Mouse (Mus musculus) stomach, embryonic 16.5 days (tissue): ENCODE results near the gene Pip5k1a. TPM values are rescaled to one million over a fixed set of nuclear protein-coding genes. Genes with fewer than 3 reads are reported as not detected.
"Not testable (repeated sequence)": the region's sequence is repeated elsewhere in the genome, so short reads cannot be mapped to it uniquely, and the experiment has no call there.

Experiments
- ATAC-seq: fragments of 200-750 bp; cut with Nextera tagmentation; 2 replicates; pipeline ENCODE4 v1.8.0; 2017; ENCODE audit warnings: moderate number of reproducible peaks, moderate TSS enrichment; ENCODE audit not compliant: insufficient read depth, low FRiP score
- H3K27ac ChIP-seq: fragments of 300-500 bp; sonication (generic); 2 replicates; pipeline ENCODE4 v1.5.1; 2014; ENCODE audit warnings: low read length
- H3K27me3 ChIP-seq: fragments of 300-500 bp; sonication (generic); 2 replicates; pipeline ENCODE4 v1.6.1; 2014; ENCODE audit warnings: low read length, control low read depth, mixed read lengths; ENCODE audit not compliant: control insufficient read depth, insufficient read depth
- H3K36me3 ChIP-seq: fragments of 300-500 bp; sonication (generic); 2 replicates; pipeline ENCODE4 v1.6.1; 2014; ENCODE audit warnings: low read length; ENCODE audit not compliant: control insufficient read depth, insufficient read depth
- H3K4me1 ChIP-seq: fragments of 300-500 bp; sonication (generic); 2 replicates; pipeline ENCODE4 v1.6.1; 2014; ENCODE audit warnings: low read length, control low read depth, mixed read lengths; ENCODE audit not compliant: control insufficient read depth, insufficient read depth
- H3K4me2 ChIP-seq: fragments of 300-500 bp; sonication (generic); 2 replicates; pipeline ENCODE4 v1.6.1; 2014; ENCODE audit warnings: low read depth, low read length, mixed read lengths
- H3K4me3 ChIP-seq: fragments of 300-500 bp; sonication (generic); replicated peaks from 2 replicates; pipeline ENCODE4 v1.5.1; 2014; ENCODE audit warnings: mild to moderate bottlenecking, low read length
- H3K9ac ChIP-seq: fragments of 300-500 bp; sonication (generic); 2 replicates; pipeline ENCODE4 v1.6.1; 2014; ENCODE audit warnings: low read length
- H3K9me3 ChIP-seq: fragments of 300-500 bp; sonication (generic); replicated peaks from 2 replicates; pipeline ENCODE4 v1.6.1; 2016; ENCODE audit warnings: low read length, control low read depth; ENCODE audit not compliant: control insufficient read depth
- WGBS: fragments of 180-500 bp; shearing (Covaris S2); extraction: QIAGEN DNeasy Blood & Tissue Kit; methylation state at CpG from one replicate; pipeline ENCODE4 v1.1.7; 2014; 5-methylcytosine and 5-hydroxymethylcytosine counted together
- polyA plus RNA-seq: library from polyadenylated mRNA; unstranded; fragments of >200 nt; fragmentation: Nextera tagmentation; extraction: Ambion mirVana; gene quantifications from 2 replicates; pipeline ENCODE4 v1.2.1, GENCODE M21; 2015

The Pip5k1a gene
- polyA plus RNA-seq, 1 experiment from 2014 or later, result 19.0 TPM

DNA sequence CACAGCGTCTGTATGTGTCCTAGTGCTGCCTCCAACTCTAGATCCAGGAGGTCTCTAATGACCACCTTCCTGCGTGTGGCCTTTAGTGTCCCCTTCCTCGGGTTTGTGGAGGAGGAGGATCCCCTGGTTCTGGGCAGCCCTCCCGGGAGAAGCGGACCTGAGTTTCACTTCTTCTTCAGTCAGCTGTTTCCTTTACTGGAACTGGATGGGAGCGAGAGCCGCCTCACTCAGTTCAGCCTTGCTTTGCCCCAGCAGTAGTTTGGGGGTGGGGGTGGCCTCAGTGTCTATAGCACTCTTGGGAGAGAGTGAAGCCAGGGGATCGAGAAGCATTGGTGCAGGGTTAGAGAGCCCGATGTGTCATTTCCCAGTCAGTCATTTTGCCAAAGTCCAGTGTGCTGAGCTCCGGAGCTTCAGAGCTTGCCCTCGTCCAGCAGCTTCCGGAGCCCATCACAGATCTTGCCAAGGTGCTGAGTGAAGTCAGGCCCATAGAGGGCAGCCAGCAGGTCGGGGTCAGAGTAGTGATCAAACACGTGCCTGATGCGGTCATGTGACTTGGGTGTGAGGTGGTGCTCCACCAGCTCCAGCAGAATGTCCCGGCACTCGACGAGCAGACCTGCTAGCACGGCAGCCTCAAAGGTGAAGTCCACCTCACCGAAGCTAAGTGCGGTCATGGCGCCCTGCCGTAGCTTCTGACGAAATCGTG lies 33.0 kb upstream of the Pip5k1a start:
- Histone ChIP-seq H3K27ac (no peak overlapping the region), H3K4me1 (peaks cover 6% of the 10 kb centered on the region; the same call in 1 of the 2 replicates), H3K36me3 (0 out of 2 replicates have a peak, but pooled peaks cover 6% of the 10 kb centered on the region), H3K4me3 (no peak overlapping the region), H3K9me3 (no peaks in the 10 kb centered on the region), H3K9ac (no peak overlapping the region), H3K4me2 (no peak overlapping the region), H3K27me3 (no peaks in the 10 kb centered on the region)
- 65% methylated on average over 25 of the region's 25 CpGs for WGBS
- ATAC-seq, result no peak

DNA sequence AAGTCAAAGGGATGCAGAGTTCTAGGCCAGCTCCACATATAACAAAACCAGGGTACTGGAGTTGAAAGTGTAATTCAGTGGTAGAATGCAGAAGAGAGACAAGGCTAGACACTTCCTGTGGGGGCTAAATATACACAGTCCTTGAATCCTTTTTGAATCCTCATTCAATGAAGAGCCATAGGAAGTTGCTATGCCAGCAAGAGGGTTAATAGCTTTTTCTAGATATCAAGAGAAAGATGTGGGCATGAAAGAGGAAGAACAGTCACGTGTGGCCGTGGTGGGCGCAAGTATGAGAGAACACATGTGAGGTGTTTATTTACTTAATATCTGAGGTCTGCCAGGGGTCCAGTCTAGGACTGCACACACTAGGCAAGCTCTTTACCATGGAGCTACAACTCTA lies 29.6 kb upstream of the Pip5k1a start:
- 84% methylated on average over 3 of the region's 3 CpGs for WGBS
- peaks cover 12% of the 10 kb centered on the region for H3K4me1 ChIP-seq

DNA sequence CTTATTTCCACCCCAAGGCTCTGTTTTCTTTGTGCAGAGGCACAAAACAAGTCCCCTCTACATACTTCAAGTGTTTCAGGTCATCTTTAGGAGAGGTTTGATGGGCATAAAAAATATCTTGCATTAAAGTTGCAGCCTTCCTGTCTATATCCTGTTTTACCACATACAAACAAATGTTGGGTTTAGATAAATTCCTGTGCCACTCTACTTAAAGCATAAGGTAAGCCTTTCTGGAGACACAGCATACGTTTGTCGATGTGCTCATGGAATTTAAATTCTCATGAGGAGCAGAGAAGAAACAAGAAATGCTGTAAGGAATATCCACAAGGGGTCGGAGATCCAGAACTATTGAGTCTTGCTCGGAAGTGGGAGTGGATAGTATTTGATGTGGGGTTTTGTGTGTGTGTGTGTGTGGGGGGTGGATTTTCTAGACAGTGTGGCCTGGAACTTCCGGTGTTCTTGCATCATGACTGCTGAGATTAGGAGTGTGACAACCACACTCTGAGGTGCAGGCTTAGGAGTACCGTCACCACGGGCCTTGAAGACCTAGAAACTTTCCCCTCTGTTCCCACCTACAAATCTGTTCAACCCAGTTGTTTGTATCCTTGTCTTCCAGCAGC lies 28.8 kb upstream of the Pip5k1a start:
- 0 out of 2 replicates have a peak, but pooled peaks cover 6% of the 10 kb centered on the region for H3K36me3 ChIP-seq
- H3K9ac ChIP-seq, result peak overlapping the region; percentile 39; the same call in 1 of the 2 replicates
- WGBS, result 74% methylated on average over 7 of the region's 7 CpGs
- ATAC-seq, result no peak
- H3K27ac ChIP-seq, result peak overlapping the region; percentile 49
- no peaks in the 10 kb centered on the region for H3K27me3 ChIP-seq
- H3K4me3 ChIP-seq, result peak overlapping the region; percentile 41
- H3K4me1 ChIP-seq, result peaks cover 12% of the 10 kb centered on the region
- H3K9me3 ChIP-seq, result no peaks in the 10 kb centered on the region
- peak overlapping the region; percentile 57 for H3K4me2 ChIP-seq

More for the DNA sequence above, 29.6 kb upstream of the Pip5k1a start:
- H3K27ac ChIP-seq, result no peak overlapping the region
- no peaks in the 10 kb centered on the region for H3K27me3 ChIP-seq
- ATAC-seq, result no peak
- H3K4me2 ChIP-seq, result no peak overlapping the region
- H3K9ac ChIP-seq, result no peak overlapping the region
- H3K36me3 ChIP-seq, result 0 out of 2 replicates have a peak, but pooled peaks cover 6% of the 10 kb centered on the region
- H3K4me3 ChIP-seq, result no peak overlapping the region
- no peaks in the 10 kb centered on the region for H3K9me3 ChIP-seq

DNA sequence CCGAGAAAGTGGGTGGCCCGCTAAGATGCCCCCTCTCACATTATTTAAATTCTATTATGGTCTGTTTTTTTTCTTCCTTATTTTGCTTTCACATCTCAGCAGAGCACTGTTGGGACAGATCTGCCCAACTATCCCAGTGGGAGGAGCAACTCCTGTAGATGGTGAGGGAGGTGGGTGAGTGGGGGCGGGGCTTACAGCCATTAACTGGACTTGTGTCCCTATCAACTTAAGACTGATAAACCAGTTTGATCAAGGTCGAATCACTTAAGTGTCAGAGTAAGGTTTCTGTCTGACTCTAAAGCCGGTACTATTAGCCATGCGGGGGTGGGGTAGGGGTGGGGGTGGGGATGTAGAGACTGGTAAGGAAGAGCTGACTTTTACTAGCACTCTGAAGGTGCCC lies 28.3 kb upstream of the Pip5k1a start:
- ATAC-seq, result peak; percentile 53; the same call in 1 of the 2 replicates
- Histone ChIP-seq H3K9ac (peak overlapping the region; percentile 62), H3K4me2 (peak overlapping the region; percentile 57), H3K9me3 (no peaks in the 10 kb centered on the region), H3K4me3 (peak overlapping the region; percentile 41), H3K27me3 (no peaks in the 10 kb centered on the region), H3K4me1 (peaks cover 12% of the 10 kb centered on the region), H3K27ac (peak overlapping the region; percentile 49; the same call in 1 of the 2 replicates), H3K36me3 (0 out of 2 replicates have a peak, but pooled peaks cover 6% of the 10 kb centered on the region)
- 18% methylated on average over 6 of the region's 6 CpGs for WGBS

DNA sequence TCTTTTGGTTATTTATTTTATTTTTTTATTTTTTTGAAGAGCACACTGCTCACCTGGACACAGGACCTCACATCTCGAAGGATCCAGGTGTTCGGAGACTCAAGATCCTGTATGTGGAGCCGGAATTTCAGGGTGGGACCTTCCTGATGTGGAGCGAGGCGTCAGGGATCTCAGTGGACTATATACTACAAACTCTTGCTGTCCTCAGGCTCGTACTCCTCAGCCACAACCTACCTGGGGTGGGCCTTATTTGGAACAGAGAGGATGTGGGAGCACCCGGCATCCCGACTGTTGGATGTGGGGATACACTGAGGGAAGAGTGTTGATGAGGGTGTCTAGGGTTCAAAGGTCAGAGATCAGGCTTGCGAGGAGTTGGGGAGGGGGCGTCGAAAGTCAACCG lies 27.4 kb upstream of the Pip5k1a start:
- not testable (repeated sequence) for H3K27me3 ChIP-seq, H3K27ac ChIP-seq, H3K36me3 ChIP-seq, H3K4me2 ChIP-seq, H3K9ac ChIP-seq, H3K9me3 ChIP-seq
- no CpG with 5 or more reads among the region's 12 CpGs for WGBS
- ATAC-seq, result peak; percentile 21; the same call in 1 of the 2 replicates
- Histone ChIP-seq H3K4me3 (peak overlapping the region; percentile 83; the same call in 1 of the 2 replicates), H3K4me1 (peaks cover 12% of the 10 kb centered on the region)

DNA sequence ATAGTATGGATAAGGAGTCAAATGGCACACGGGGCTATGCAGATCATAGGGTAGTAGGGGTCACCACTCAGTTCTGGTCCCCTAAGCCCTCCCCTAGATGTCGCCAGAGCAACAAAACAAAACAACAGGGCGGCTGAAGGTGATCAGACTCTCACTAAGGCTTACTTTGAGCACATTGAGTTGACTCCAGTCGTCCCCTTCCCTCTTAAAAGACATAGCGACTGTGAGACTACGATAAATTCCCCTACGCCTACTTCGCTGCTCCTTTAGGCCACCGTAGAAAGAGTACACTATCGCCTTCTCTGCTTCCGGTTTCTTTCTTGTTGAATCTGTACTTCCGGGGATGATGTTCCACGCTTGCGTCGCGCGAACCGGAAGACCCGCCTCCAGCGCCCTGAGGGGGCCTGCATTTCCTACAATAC lies 27.0 kb upstream of the Pip5k1a start, which contains the start of the genes Scnm1 and Lysmd1:
Gene Scnm1 (minus strand): TSS at position 332 of the 422 bp plus-strand sequence.
Gene Lysmd1 (plus strand): TSS at position 409 of the 422 bp plus-strand sequence.
- H3K9me3 ChIP-seq, result no peaks in the 10 kb centered on the region
- under 1% methylated on average over 20 of the region's 20 CpGs for WGBS
- peak within 1 kb of the TSS; percentile 65 for H3K27ac ChIP-seq
- H3K4me1 ChIP-seq, result peaks cover 12% of the 10 kb centered on the region
- H3K36me3 ChIP-seq, result no peaks in the 10 kb centered on the region
- H3K4me3 ChIP-seq, result peak within 1 kb of the TSS; percentile 83
- peak; percentile 92 for ATAC-seq
- no peaks in the 10 kb centered on the region for H3K27me3 ChIP-seq
- H3K4me2 ChIP-seq, result peak within 1 kb of the TSS; percentile 84
- H3K9ac ChIP-seq, result peak within 1 kb of the TSS; percentile 90

DNA sequence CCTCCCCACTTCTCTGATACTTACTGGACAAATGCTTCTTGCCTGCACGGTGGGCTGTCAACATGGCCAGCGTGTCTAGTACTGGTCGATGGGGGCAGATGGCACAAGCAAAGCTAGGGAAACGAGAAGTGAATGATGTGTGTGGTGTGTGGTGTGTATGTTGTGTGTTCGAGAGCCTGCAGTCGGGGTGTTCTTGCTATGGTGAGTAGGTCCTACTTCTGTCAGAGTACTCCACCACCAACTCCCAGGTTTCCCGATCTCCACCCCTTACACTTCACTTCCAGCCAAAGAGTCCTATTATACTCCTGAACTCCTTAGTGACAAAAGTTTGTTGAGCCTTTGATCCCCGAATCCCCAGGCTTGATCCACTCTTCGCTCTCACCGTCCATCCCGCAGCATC lies 26.4 kb upstream of the Pip5k1a start:
- WGBS, result 54% methylated on average over 11 of the region's 11 CpGs
- ATAC-seq, result no peak
- Histone ChIP-seq H3K9ac (peak overlapping the region; percentile 90), H3K27ac (peak overlapping the region; percentile 65; the same call in 1 of the 2 replicates), H3K4me2 (peak overlapping the region; percentile 84), H3K4me1 (peaks cover 12% of the 10 kb centered on the region), H3K4me3 (peak overlapping the region; percentile 83), H3K9me3 (no peaks in the 10 kb centered on the region), H3K27me3 (no peaks in the 10 kb centered on the region), H3K36me3 (no peaks in the 10 kb centered on the region)

DNA sequence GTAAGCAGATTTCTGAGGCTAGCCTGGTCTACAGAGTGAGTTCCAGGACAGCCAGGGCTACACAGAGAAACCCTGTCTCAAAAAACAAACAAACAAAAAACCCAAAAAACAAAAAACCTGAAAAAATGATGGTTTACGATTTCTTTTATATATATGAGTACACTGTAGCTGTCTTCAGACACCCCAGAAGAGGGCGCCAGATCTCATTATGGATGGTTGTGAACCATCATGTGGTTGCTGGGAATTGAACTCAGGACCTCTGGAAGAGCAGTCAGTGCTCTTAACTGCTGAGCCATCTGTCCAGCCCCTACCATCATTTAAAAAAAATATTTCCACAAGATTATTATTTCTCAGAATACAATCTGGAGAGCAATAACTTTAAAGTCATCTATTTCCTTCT lies 25.7 kb upstream of the Pip5k1a start:
- H3K9ac ChIP-seq, H3K4me2 ChIP-seq, H3K36me3 ChIP-seq, ATAC-seq, H3K4me3 ChIP-seq, H3K9me3 ChIP-seq, H3K27me3 ChIP-seq, H3K27ac ChIP-seq: not testable (repeated sequence)
- WGBS, result 93% methylated on average over 2 of the region's 2 CpGs
- peaks cover 12% of the 10 kb centered on the region for H3K4me1 ChIP-seq

DNA sequence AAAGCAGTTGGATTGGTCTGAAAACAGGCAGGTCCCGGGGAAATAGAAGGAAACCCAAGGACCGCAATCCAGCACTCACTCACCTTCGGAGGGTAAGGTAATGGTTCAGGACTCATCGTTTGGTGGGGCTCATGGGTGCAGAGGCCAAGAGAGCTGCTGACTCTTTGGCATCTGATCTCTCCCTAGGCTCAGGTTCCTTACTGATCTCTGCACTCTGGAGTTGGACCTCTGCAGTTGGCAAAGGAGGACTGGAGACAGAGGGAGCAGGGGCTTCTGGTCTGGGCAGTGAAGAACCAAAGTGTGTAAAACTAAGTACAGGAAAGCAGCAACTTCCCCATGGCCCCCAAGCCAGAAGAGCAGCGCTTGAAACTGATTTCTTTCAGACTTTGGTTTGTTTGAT lies 23.4 kb upstream of the Pip5k1a start:
- 80% methylated on average over 5 of the region's 5 CpGs for WGBS
- H3K27ac ChIP-seq, result no peak overlapping the region
- no peak for ATAC-seq
- no peak overlapping the region for H3K4me3 ChIP-seq
- H3K36me3 ChIP-seq, result no peaks in the 10 kb centered on the region
- H3K9me3 ChIP-seq, result no peaks in the 10 kb centered on the region
- H3K27me3 ChIP-seq, result no peaks in the 10 kb centered on the region
- peaks cover 10% of the 10 kb centered on the region for H3K4me1 ChIP-seq
- no peak overlapping the region for H3K4me2 ChIP-seq
- H3K9ac ChIP-seq, result no peak overlapping the region
